Mouse (Mus musculus): ENCODE data around the gene Myom1. TPM values are rescaled to one million over a fixed set of nuclear protein-coding genes. Genes with fewer than 3 reads are reported as not detected.

Myom1 gene
- polyA plus RNA-seq, 1 experiment = 1.8 TPM

DNA sequence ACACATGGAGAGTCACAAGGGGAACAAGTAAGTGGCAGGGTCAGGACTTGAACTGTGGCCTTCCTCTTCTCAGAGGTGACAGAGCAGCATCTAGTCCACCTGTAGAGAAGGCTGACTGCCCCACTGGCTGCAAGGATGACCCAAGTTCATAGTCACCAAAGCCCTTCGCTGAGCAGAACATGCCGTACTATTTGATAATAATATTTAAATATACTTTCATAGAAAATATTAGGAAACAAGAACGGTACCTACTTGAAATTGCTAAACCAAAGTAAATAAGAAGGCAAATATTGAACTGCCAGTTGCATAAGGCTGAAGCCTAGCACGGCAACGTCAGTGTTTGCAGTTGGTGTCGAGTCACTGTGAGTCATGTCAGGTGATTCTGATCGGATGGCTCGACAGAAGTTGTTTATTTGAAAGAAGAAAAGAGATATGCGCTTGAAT is 86.6 kb downstream of the Myom1 start:
- TF ChIP-seq POLR2A (IDR thresholded peaks at IDR 0.05; ENCODE audit: borderline replicate concordance, low read depth, low read length) = no peak
- no peak for TF ChIP-seq CTCF (IDR thresholded peaks at IDR 0.05; ENCODE audit: low read depth, low read length)
- peaks cover 38% of the 10 kb centered on the region for H3K4me1 ChIP-seq (ENCODE audit: control insufficient read depth, insufficient read depth, low read length)
- no peak overlapping the region for H3K4me3 ChIP-seq (ENCODE audit: insufficient read depth, low read length)
- no peak overlapping the region for H3K27ac ChIP-seq (ENCODE audit: insufficient read depth, low read depth, low read length)

- no peak overlapping the region for H3K27ac ChIP-seq (ENCODE audit: insufficient read depth, low read depth, low read length)
- peaks cover 41% of the 10 kb centered on the region for H3K4me1 ChIP-seq (ENCODE audit: control insufficient read depth, insufficient read depth, low read length)
- TF ChIP-seq POLR2A (IDR thresholded peaks at IDR 0.05; ENCODE audit: borderline replicate concordance, low read depth, low read length) = no peak
- no peak for TF ChIP-seq CTCF (IDR thresholded peaks at IDR 0.05; ENCODE audit: low read depth, low read length)
- H3K4me3 ChIP-seq (ENCODE audit: insufficient read depth, low read length) = no peak overlapping the region
Measured at GRCm38 (mm10) chr17:71089781-71090480, 87.5 kb downstream of the Myom1 start.

DNA sequence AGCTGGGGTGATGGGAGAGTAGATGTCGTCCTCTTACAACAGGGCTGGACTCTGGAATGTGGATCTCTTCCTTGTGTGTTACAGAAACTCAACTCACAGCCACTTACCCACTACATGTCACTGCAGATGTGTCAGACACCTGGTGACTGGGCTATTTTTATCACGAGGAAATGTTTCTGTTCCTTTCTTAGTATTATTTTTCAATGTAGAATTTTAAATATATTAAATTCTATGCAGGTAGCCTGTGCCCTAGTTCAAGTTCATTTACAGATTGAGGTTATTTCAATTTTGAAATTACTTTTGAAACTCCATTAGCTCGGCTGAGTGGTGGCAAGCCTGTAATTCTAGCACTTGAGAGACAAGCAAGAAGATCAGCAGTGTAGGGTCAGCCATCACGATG is 88.6 kb downstream of the Myom1 start:
- Histone ChIP-seq H3K4me1 (ENCODE audit: control insufficient read depth, insufficient read depth, low read length) (peaks cover 43% of the 10 kb centered on the region), H3K4me3 (ENCODE audit: insufficient read depth, low read length) (no peak overlapping the region), H3K27ac (ENCODE audit: insufficient read depth, low read depth, low read length) (no peak overlapping the region)
- no peak for TF ChIP-seq CTCF (IDR thresholded peaks at IDR 0.05; ENCODE audit: low read depth, low read length)
- no peak for TF ChIP-seq POLR2A (IDR thresholded peaks at IDR 0.05; ENCODE audit: borderline replicate concordance, low read depth, low read length)

DNA sequence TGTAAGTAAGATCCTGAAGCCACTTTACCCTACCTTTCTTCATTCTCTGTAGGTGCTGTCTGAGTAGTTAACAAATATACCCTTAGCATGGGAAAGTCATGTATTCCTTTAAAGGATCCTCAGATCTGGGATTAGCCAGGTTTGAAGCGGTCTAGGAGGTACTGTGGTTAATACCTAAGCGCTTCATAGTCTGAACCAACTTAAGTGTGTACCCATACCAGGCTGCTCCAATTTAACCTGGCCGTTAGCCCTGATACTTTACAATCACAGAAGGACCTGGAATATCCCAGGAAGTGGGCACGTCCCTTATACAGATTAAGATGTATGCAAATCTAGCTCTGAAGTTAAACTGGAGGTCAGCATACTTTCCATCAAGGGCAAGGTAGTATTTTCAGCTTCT is 89.9 kb downstream of the Myom1 start:
- Histone ChIP-seq H3K27ac (ENCODE audit: insufficient read depth, low read depth, low read length) (no peak overlapping the region), H3K4me3 (ENCODE audit: insufficient read depth, low read length) (no peak overlapping the region), H3K4me1 (ENCODE audit: control insufficient read depth, insufficient read depth, low read length) (peaks cover 41% of the 10 kb centered on the region)
- TF ChIP-seq POLR2A (IDR thresholded peaks at IDR 0.05; ENCODE audit: borderline replicate concordance, low read depth, low read length) (no peak), CTCF (IDR thresholded peaks at IDR 0.05; ENCODE audit: low read depth, low read length) (no peak)

DNA sequence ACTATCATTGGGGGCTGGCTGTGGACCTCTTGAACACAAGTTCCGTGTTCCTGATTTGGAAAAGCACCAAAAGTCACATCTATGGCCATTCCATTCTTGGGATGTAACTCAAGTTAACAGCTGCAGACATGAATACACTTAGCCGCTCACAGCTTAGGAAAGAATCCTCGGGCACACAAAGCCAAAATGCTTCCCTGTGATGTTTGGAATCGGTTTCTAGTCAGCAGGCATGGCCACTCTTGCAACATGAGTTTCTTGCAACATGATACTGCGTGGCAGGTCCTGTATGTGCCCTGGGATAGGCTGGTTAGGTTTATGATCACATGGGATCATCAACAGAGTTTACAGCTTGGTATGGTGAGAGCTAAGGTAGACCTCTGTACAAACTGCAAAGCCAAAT is 91.4 kb downstream of the Myom1 start:
- peaks cover 31% of the 10 kb centered on the region for H3K4me1 ChIP-seq (ENCODE audit: control insufficient read depth, insufficient read depth, low read length)
- no peak for TF ChIP-seq CTCF (IDR thresholded peaks at IDR 0.05; ENCODE audit: low read depth, low read length)
- H3K27ac ChIP-seq (ENCODE audit: insufficient read depth, low read depth, low read length) = no peak overlapping the region
- H3K4me3 ChIP-seq (ENCODE audit: insufficient read depth, low read length) = no peak overlapping the region

- H3K4me1 ChIP-seq (ENCODE audit: control insufficient read depth, insufficient read depth, low read length) = peaks cover 26% of the 10 kb centered on the region
- H3K4me3 ChIP-seq (ENCODE audit: insufficient read depth, low read length) = no peak overlapping the region
- H3K27ac ChIP-seq (ENCODE audit: insufficient read depth, low read depth, low read length) = no peak overlapping the region
- TF ChIP-seq CTCF (IDR thresholded peaks at IDR 0.05; ENCODE audit: low read depth, low read length) (no peak), POLR2A (IDR thresholded peaks at IDR 0.05; ENCODE audit: borderline replicate concordance, low read depth, low read length) (no peak)
Measured at GRCm38 (mm10) chr17:71094438-71094837, 92.0 kb downstream of the Myom1 start.

- TF ChIP-seq CTCF (IDR thresholded peaks at IDR 0.05; ENCODE audit: low read depth, low read length) (no peak), POLR2A (IDR thresholded peaks at IDR 0.05; ENCODE audit: borderline replicate concordance, low read depth, low read length) (no peak)
- Histone ChIP-seq H3K4me1 (ENCODE audit: control insufficient read depth, insufficient read depth, low read length) (peaks cover 25% of the 10 kb centered on the region), H3K27ac (ENCODE audit: insufficient read depth, low read depth, low read length) (no peak overlapping the region), H3K4me3 (ENCODE audit: insufficient read depth, low read length) (no peak overlapping the region)
Measured at GRCm38 (mm10) chr17:71096557-71097208, 94.2 kb downstream of the Myom1 start.

- TF ChIP-seq POLR2A (IDR thresholded peaks at IDR 0.05; ENCODE audit: borderline replicate concordance, low read depth, low read length) (no peak), CTCF (IDR thresholded peaks at IDR 0.05; ENCODE audit: low read depth, low read length) (no peak)
- Histone ChIP-seq H3K4me1 (ENCODE audit: control insufficient read depth, insufficient read depth, low read length) (peaks cover 28% of the 10 kb centered on the region), H3K4me3 (ENCODE audit: insufficient read depth, low read length) (no peak overlapping the region), H3K27ac (ENCODE audit: insufficient read depth, low read depth, low read length) (no peak overlapping the region)
Measured at GRCm38 (mm10) chr17:71097209-71097597, 94.8 kb downstream of the Myom1 start.

DNA sequence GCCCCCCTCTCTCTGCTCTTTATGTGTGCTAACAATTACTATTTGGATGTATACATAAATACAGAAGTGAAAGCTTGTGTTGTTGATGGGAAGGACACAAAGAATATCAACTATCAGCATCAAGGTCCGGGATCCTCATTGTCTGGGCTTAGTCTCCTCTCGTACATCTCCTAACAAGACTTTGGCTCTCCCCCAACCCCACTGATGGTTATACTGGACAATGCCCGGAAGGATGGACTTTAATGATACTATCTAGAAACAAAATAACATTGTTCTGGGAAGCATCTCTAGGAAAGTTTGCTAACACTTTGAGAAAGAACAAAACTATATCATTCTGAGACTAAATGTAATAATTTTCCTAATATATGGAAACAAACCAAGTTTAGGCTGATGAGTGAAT is 96.2 kb downstream of the Myom1 start:
- Histone ChIP-seq H3K4me3 (ENCODE audit: insufficient read depth, low read length) (no peak overlapping the region), H3K4me1 (ENCODE audit: control insufficient read depth, insufficient read depth, low read length) (peaks cover 32% of the 10 kb centered on the region), H3K27ac (ENCODE audit: insufficient read depth, low read depth, low read length) (no peak overlapping the region)
- TF ChIP-seq POLR2A (IDR thresholded peaks at IDR 0.05; ENCODE audit: borderline replicate concordance, low read depth, low read length) (no peak), CTCF (IDR thresholded peaks at IDR 0.05; ENCODE audit: low read depth, low read length) (no peak)

All from bone marrow macrophage, adult 2 months (primary cell).